Mouse (Mus musculus) limb, embryonic 13.5 days (tissue): ENCODE data around the gene Mboat7. TPM values are rescaled to one million over a fixed set of nuclear protein-coding genes. Genes with fewer than 3 reads are reported as not detected.
A peak's percentile ranks its signal among the peaks of the same experiment; 100 is the strongest.

Experiments used
- ATAC-seq: fragments of 200-750 bp; cut with Nextera tagmentation; 2 replicates; pipeline ENCODE4 v1.8.0; 2017; ENCODE audit warnings: low read depth, moderate number of reproducible peaks, moderate TSS enrichment; ENCODE audit not compliant: low FRiP score
- H3K27ac ChIP-seq: fragments of 300-500 bp; sonication (generic); 2 replicates; pipeline ENCODE4 v1.5.1; 2015; ENCODE audit warnings: inconsistent platforms, mild to moderate bottlenecking, moderate library complexity
- H3K27me3 ChIP-seq: fragments of 300-500 bp; sonication (generic); 2 replicates; pipeline ENCODE4 v1.6.1; 2015; ENCODE audit warnings: mild to moderate bottlenecking, inconsistent platforms
- H3K36me3 ChIP-seq: fragments of 300-500 bp; sonication (generic); 2 replicates; pipeline ENCODE4 v1.6.1; 2015; ENCODE audit warnings: inconsistent platforms, mild to moderate bottlenecking, moderate library complexity
- H3K4me1 ChIP-seq: fragments of 300-500 bp; sonication (generic); 2 replicates; pipeline ENCODE4 v1.6.1; 2015; ENCODE audit warnings: inconsistent platforms
- H3K4me2 ChIP-seq: fragments of 300-500 bp; sonication (generic); replicated peaks from 2 replicates; pipeline ENCODE4 v1.6.1; 2015; ENCODE audit warnings: inconsistent platforms, mild to moderate bottlenecking, moderate library complexity
- H3K4me3 ChIP-seq: fragments of 300-500 bp; sonication (generic); 2 replicates; pipeline ENCODE4 v1.5.1; 2015; ENCODE audit warnings: moderate library complexity, mild to moderate bottlenecking, inconsistent platforms
- H3K9ac ChIP-seq: fragments of 300-500 bp; sonication (generic); 2 replicates; pipeline ENCODE4 v1.6.1; 2015; ENCODE audit warnings: mild to moderate bottlenecking, inconsistent platforms
- H3K9me3 ChIP-seq: fragments of 300-500 bp; sonication (generic); 2 replicates; pipeline ENCODE4 v1.6.1; 2016; ENCODE audit warnings: inconsistent platforms
- WGBS: fragments of 180-500 bp; shearing (Covaris S2); methylation state at CpG from one replicate; pipeline ENCODE4 v1.1.7; 2015; 5-methylcytosine and 5-hydroxymethylcytosine counted together
- polyA plus RNA-seq: library from polyadenylated mRNA; unstranded; fragments of >200 nt; fragmentation: Nextera tagmentation; extraction: Ambion mirVana; gene quantifications from 2 replicates; pipeline ENCODE4 v1.2.1, GENCODE M21; 2015

Gene Mboat7
- polyA plus RNA-seq, 1 experiment from 2014 or later, result 67.6 TPM

DNA sequence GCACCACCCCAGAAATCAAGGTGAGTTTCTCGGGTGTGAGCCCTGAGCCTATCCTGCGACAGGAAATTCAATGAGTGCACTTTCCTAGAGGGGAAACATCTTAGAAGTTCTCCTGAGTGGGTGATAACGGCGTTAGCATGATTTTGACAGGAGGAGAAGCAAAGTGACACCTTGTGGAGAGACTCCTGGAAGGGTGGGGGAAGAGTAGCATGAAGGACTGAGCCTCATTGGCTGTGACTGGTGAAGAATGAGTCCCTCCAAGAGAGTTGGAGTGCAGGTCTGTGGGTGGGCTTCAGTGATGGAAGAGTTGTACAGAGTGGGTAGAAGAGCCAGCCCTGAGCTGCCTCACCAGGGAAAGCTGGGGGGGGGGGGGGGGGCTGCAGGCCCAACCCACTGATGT lies 36.4 kb downstream of the Mboat7 start:
- no peak for ATAC-seq
- no peaks in the 10 kb centered on the region for H3K4me1 ChIP-seq
- peaks cover 100% of the 10 kb centered on the region for H3K36me3 ChIP-seq
- no peaks in the 10 kb centered on the region for H3K9me3 ChIP-seq
- WGBS, result 86% methylated on average over 4 of the region's 4 CpGs
- no peak overlapping the region for H3K27ac ChIP-seq
- H3K27me3 ChIP-seq, result no peaks in the 10 kb centered on the region
- H3K4me2 ChIP-seq, result no peak overlapping the region
- H3K4me3 ChIP-seq, result no peak overlapping the region
- H3K9ac ChIP-seq, result no peak overlapping the region

DNA sequence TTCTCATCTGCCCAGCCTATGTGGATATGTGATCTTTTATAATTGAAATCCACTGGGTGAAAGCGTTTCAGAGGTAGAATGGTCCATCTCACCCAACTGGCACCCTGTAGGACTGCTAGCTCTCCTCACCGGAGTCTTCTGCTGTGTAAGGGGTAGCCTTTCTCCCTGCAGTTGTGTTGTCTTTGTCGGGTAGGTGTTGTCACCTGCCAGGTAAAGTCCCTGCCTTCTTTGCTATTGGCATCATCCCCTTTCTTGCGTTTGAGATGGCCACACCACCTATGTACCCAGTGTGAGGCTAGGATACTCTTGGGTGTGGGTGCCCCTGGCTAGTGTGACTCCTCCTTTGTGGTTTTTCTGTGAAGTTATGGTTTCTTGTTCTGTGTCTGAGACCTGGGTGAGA lies 46.7 kb downstream of the Mboat7 start:
- Histone ChIP-seq H3K27ac (no peak overlapping the region), H3K27me3 (no peaks in the 10 kb centered on the region), H3K4me1 (peaks cover 38% of the 10 kb centered on the region), H3K4me2 (peak overlapping the region; percentile 89), H3K36me3 (peaks cover 42% of the 10 kb centered on the region), H3K4me3 (peak overlapping the region; percentile 98), H3K9me3 (no peaks in the 10 kb centered on the region), H3K9ac (peak overlapping the region; percentile 99)
- ATAC-seq, result no peak
- 73% methylated on average over 4 of the region's 4 CpGs for WGBS

DNA sequence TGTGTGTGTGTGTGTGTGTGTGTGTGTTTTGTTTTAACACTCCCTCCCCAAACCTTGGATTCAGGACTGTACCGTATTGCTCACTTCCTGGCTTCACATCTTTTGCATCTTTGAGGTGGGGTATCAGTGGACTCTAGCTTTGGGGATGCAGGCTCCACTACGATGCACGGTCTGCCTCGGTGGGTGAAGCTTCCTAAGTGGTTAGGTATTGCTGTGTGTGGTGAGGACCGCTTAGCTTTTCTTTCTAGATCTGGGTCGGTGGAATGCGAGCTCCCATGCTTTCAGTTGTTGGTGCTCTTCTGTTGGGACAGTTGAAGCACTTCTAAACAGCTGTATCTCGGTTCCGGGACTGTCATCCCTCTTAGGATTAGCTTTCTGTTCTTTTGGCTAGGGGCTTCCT lies 47.1 kb downstream of the Mboat7 start:
- Histone ChIP-seq H3K27me3 (no peaks in the 10 kb centered on the region), H3K36me3 (peaks cover 42% of the 10 kb centered on the region), H3K9me3 (no peaks in the 10 kb centered on the region), H3K4me1 (peaks cover 38% of the 10 kb centered on the region), H3K4me2 (peak overlapping the region; percentile 89), H3K4me3 (peak overlapping the region; percentile 98), H3K27ac (peak overlapping the region; percentile 97; the same call in 1 of the 2 replicates), H3K9ac (peak overlapping the region; percentile 99)
- WGBS, result 18% methylated on average over 9 of the region's 9 CpGs
- no peak for ATAC-seq

DNA sequence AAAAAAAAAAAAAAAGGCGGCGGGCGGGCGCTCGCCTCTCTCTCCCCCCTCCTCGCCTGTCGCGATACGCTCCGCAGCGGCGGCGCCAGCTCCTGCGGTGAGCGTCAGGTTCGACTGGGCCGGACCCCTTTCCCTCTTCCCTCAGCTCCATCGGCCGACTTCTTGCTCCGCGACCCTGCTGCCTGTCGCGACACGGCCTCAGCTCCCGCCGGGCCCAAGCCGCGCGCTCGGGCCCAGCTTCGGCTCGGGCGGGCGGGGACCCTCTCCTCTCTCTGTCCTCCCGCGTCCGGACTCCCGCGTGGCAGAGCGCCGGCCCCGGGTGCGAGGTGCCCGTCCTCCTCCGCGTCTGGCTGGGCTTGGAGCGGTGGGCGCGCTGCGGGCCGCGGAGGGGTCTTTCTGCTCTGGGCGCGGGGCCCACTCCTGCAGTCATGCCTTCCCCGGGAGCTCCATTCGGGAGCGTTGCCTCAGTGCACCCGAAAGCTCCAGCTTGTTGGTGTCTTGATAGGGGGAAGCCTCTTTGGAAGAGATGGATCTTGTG lies 47.8 kb downstream of the Mboat7 start:
- Histone ChIP-seq H3K27ac (peak overlapping the region; percentile 97), H3K9ac (peak overlapping the region; percentile 99), H3K4me3 (peak overlapping the region; percentile 98), H3K27me3 (no peaks in the 10 kb centered on the region), H3K4me2 (peak overlapping the region; percentile 89), H3K4me1 (peaks cover 38% of the 10 kb centered on the region), H3K9me3 (no peaks in the 10 kb centered on the region), H3K36me3 (peaks cover 42% of the 10 kb centered on the region)
- under 1% methylated on average over 55 of the region's 58 CpGs for WGBS
- ATAC-seq, result peak; percentile 7; the same call in 1 of the 2 replicates

DNA sequence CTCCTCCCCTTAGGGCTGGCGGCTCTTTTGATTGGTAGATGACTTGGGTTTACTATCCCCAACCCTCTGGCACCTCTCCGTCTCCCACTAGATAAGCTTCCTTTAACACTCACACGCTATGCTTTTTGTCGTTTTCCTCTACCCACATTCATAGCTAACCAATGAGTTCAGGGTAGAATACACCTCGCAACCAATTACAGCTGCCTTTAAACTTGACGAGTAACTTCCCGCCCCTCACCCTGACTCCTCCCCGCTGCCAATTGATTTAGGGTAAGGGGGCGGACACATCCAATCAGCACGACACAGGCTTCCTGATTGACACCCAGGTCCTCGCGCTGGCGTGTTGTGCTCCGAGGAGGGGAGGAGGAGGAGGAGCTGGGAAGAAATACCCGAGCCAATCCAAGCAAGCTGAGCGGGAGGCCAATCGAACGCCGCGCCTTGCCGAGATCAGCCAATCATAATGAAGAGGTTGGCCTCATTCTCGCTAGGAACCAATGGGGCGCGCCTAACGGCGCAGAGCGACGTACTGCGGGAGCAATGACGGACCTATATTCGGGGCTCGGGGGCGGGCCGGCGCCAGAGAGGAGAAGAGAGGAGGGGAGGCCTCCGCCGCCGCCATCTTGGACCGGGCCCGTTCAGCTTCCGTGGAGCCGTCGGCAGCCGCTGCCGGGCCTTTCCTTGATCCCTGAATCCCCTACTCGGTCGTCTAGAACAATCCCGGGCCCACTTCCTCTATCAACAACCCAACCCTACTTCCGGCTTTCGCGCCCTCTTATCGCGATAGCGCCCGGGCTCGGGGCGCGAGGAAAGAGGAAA lies 48.4 kb downstream of the Mboat7 start, which contains the start of gene Cnot3:
Cnot3 (plus strand) TSS at position 597 of the 816 bp plus-strand sequence.
- WGBS, result under 1% methylated on average over 58 of the region's 58 CpGs
- H3K4me1 ChIP-seq, result peaks cover 38% of the 10 kb centered on the region
- H3K36me3 ChIP-seq, result peaks cover 42% of the 10 kb centered on the region
- H3K4me2 ChIP-seq, result peak within 1 kb of the TSS; percentile 89
- no peaks in the 10 kb centered on the region for H3K27me3 ChIP-seq
- ATAC-seq, result peak; percentile 98
- peak within 1 kb of the TSS; percentile 98 for H3K4me3 ChIP-seq
- no peaks in the 10 kb centered on the region for H3K9me3 ChIP-seq
- H3K9ac ChIP-seq, result peak within 1 kb of the TSS; percentile 99
- peak within 1 kb of the TSS; percentile 97 for H3K27ac ChIP-seq

DNA sequence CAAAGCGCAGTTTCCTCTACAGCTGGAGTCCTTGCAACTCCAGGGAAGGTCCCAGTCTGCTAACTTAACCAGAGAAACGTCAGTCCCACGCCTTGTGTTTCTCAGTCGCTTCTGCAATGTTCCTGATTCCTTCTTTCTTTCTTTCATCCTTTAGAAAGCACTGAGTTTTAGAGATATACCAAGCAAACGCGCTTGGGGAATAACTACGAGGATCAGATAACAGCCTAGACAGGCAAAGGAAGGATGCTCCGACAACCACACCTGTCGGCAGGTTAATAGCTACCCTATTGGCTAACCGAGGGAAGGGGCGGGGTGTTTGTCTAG lies 49.0 kb downstream of the Mboat7 start:
- no peak for ATAC-seq
- no peak overlapping the region for H3K27ac ChIP-seq

DNA sequence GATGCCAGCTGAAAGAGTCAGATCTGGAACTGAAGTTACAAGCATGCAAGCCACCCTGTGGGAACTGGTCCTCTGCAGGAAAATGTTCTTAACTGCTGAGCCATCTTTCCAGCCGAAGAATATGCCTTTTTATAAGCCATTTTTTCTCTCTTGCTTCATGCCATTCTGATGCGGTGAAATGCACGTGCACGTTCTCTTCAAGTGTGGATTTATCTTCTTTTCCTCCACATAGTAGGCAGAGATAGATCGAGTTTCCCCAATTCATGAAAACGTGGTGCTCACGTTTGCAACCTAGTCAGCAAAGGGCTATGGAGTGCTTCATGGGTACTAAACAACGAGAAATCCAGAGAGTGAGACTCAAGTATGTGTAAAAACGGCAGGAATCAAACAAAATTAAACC lies 49.5 kb downstream of the Mboat7 start:
- H3K4me2 ChIP-seq, result peak overlapping the region; percentile 64
- H3K4me3 ChIP-seq, result peak overlapping the region; percentile 98
- no peak overlapping the region for H3K27ac ChIP-seq
- H3K4me1 ChIP-seq, result peaks cover 35% of the 10 kb centered on the region
- 17% methylated on average over 9 of the region's 9 CpGs for WGBS
- H3K27me3 ChIP-seq, result no peaks in the 10 kb centered on the region
- no peaks in the 10 kb centered on the region for H3K9me3 ChIP-seq
- peak overlapping the region; percentile 43; the same call in 1 of the 2 replicates for H3K9ac ChIP-seq
- H3K36me3 ChIP-seq, result peaks cover 49% of the 10 kb centered on the region
- no peak for ATAC-seq

More for the DNA sequence above, 49.0 kb downstream of the Mboat7 start:
- Histone ChIP-seq H3K4me2 (peak overlapping the region; percentile 64), H3K27me3 (no peaks in the 10 kb centered on the region), H3K4me1 (peaks cover 38% of the 10 kb centered on the region), H3K4me3 (peak overlapping the region; percentile 98), H3K36me3 (peaks cover 44% of the 10 kb centered on the region), H3K9me3 (no peaks in the 10 kb centered on the region), H3K9ac (0 out of 2 replicates have a peak overlapping the region, but pooled peaks have one; percentile 43)
- under 1% methylated on average over 11 of the region's 11 CpGs for WGBS

DNA sequence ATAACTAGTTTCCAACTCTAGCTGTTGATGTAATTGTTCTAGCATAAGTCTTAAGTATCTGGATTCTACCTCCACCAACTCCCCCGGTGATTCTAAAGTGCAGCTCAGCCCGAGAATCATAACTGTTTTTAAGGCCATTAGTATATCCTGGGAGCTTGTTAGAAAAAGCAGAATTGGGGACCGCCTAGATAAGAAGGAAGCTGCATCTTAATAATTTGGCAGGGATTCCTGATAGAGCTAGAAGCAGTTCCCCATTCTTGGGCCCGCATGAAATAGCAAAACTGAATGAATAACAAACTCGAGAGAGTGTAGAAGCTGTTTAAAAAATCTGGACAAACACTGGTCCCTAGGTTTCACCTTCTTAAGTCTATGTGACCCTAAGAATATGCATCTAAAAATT lies 49.9 kb downstream of the Mboat7 start:
- Histone ChIP-seq H3K4me1 (peaks cover 31% of the 10 kb centered on the region), H3K9me3 (no peaks in the 10 kb centered on the region), H3K4me2 (peak overlapping the region; percentile 64), H3K4me3 (peak overlapping the region; percentile 98), H3K9ac (no peak overlapping the region), H3K27ac (no peak overlapping the region), H3K27me3 (no peaks in the 10 kb centered on the region), H3K36me3 (peaks cover 52% of the 10 kb centered on the region)
- WGBS, result 72% methylated on average over 5 of the region's 5 CpGs
- no peak for ATAC-seq

DNA sequence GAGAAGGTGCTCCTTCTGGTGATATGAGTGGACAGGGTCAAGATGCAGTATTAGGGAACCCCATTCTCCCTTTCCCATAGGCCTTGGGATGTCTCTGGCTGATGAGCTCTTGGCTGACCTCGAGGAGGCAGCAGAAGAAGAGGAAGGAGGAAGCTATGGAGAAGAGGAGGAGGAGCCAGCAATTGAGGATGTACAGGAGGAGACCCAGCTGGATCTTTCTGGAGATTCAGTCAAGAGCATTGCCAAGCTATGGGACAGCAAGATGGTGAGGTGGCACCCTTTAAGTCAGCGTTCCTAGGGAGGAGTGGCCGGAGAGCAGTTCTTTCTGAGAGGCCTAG lies 62.9 kb downstream of the Mboat7 start:
- Histone ChIP-seq H3K36me3 (peaks cover 55% of the 10 kb centered on the region), H3K4me3 (peak overlapping the region; percentile 74), H3K27ac (no peak overlapping the region), H3K4me2 (peak overlapping the region; percentile 99), H3K27me3 (no peaks in the 10 kb centered on the region), H3K9me3 (no peaks in the 10 kb centered on the region), H3K4me1 (peaks cover 23% of the 10 kb centered on the region), H3K9ac (peak overlapping the region; percentile 90)
- WGBS, result 58% methylated on average over 3 of the region's 3 CpGs
- no peak for ATAC-seq

DNA sequence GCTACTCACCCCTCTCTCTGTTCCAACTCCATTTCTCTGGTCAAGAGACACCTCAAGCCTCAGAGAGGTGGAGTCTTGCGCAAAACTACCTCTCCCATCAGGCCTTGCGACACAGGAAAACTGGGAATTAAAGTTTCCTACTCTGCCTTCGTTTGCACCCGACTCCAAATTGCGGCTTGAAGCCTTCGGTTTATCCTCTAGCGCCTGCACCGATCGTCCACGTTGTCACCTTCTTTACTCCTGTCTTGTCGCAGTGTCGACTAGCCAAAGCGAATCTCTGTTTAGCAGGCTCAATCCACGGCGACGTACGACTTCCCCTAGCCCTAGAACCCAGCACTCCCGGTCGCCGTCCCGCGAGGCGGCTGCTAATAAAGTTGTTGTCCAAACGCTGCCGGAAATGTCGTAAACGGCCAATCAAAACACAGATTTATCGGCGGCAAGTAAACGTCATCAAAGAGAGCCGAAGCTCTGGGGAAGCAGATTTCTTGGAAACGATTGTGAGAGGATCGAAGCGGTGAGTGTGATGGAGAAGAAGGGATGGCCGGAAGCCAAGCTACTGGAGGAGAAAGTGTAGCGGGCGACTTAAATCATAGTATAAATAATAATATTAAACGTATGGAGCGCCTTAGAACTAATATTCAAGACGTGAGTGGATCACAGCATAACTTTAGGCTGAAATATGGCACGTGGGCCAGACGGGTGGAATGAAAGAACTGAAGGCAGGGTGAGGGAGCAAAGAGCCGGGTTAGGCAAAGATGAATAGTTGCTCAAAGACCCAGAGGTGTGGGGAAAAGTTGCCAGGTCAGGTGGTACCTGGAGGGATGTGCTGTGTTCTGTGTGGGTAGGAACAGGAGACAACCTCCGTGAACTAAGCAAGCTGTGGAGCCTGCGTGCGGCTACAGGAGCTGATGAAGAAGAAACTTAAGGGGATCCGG lies 63.5 kb downstream of the Mboat7 start, which contains the start of the genes Tfpt and Prpf31:
Tfpt (minus strand) TSS at position 387 of the 935 bp plus-strand sequence.
Prpf31 (plus strand) TSS at position 443 of the 935 bp plus-strand sequence.
- 2% methylated on average over 47 of the region's 47 CpGs for WGBS
- peak within 1 kb of the TSS; percentile 74 for H3K4me3 ChIP-seq
- H3K9me3 ChIP-seq, result no peaks in the 10 kb centered on the region
- H3K4me1 ChIP-seq, result peaks cover 23% of the 10 kb centered on the region
- peaks cover 53% of the 10 kb centered on the region for H3K36me3 ChIP-seq
- peak; percentile 91 for ATAC-seq
- H3K4me2 ChIP-seq, result peak within 1 kb of the TSS; percentile 99
- H3K27ac ChIP-seq, result peak within 1 kb of the TSS; percentile 79; the same call in 1 of the 2 replicates
- H3K9ac ChIP-seq, result peak within 1 kb of the TSS; percentile 90
- no peaks in the 10 kb centered on the region for H3K27me3 ChIP-seq

DNA sequence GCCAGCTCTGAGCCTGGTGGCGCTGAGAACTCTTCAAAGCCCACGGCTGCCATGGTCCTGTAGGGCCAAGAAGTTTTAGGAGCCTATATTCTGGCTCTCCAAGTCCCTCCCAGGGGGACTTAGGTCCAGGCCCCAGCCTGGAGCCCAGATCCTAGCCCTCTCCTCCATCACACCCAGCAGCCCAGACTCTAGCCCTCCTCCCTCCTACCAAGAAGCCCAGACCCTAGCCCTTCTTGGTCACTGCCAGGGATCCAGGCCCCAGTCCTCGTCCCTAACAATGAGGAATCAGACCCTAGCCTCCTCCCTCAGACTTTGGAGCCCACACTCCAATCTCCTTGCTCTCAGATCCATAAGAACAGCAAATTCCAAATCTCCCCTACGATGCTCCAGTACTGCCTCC lies 64.3 kb downstream of the Mboat7 start:
- Histone ChIP-seq H3K27ac (no peak overlapping the region), H3K4me3 (peak overlapping the region; percentile 74), H3K36me3 (peaks cover 53% of the 10 kb centered on the region), H3K27me3 (no peaks in the 10 kb centered on the region), H3K4me2 (peak overlapping the region; percentile 99), H3K9me3 (no peaks in the 10 kb centered on the region), H3K4me1 (peaks cover 23% of the 10 kb centered on the region), H3K9ac (peak overlapping the region; percentile 90)
- 26% methylated on average over 4 of the region's 4 CpGs for WGBS
- peak; percentile 38 for ATAC-seq
